Mouse (Mus musculus): ENCODE data around the gene Mgst2. TPM values are rescaled to one million over a fixed set of nuclear protein-coding genes. Genes with fewer than 3 reads are reported as not detected.

The Mgst2 gene
- polyA plus RNA-seq, 1 experiment from 2014 or later, result 1.3 TPM

DNA sequence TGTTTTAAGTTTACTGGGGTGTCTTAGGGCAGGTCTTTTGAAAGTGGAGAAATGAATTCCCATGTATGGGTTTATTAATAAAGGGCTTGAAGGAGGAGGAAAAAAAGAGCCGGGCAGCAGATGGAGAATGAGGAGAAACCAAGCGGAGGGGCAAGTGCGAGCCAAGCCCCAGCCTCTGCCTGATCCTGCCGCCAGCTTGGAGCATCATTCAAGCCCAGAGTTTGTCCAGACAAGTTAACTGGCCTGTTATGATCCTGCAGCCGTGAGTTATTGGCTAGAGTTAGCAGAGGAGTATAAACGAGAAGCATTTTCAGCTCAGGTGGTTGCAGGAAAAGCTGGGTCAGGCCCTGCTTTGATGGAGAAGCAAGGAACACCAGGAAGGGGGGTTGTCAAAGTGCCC lies 26.2 kb downstream of the Mgst2 start:
- H3K9ac ChIP-seq, result no peak overlapping the region
- peaks cover 31% of the 10 kb centered on the region for H3K36me3 ChIP-seq
- H3K27ac ChIP-seq (replicated peaks), result no peak overlapping the region
- H3K27me3 ChIP-seq, result no peaks in the 10 kb centered on the region
- no peak overlapping the region for H3K4me2 ChIP-seq
- no peak for ATAC-seq (ENCODE audit: low read depth)
- H3K9me3 ChIP-seq, result no peaks in the 10 kb centered on the region
- no peaks in the 10 kb centered on the region for H3K4me1 ChIP-seq (replicated peaks)
- WGBS, result 87% methylated on average over 6 of the region's 6 CpGs
- no peak overlapping the region for H3K4me3 ChIP-seq

DNA sequence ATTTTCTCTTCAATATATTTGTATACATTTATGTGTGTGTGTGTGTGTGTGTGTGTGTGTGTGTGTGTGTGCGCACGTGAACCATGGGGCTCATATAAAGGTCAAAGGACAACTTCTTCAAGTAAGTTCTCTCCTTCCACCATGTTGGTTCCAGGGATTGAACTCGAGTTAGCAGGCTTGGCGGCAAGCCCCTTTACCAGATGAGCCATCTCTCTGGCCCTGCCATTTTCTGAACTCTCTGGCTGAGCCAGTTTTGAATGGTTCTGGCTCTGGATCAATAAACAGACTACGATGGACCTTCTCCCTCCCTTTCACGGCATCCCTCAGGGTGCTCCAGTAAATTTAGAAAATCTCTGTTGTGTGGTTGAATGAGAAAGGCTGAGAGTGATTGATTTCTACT lies 26.6 kb downstream of the Mgst2 start:
- H3K4me3 ChIP-seq, result no peak overlapping the region
- no peaks in the 10 kb centered on the region for H3K27me3 ChIP-seq
- H3K36me3 ChIP-seq, result peaks cover 35% of the 10 kb centered on the region
- no peak overlapping the region for H3K27ac ChIP-seq (replicated peaks)
- H3K9me3 ChIP-seq, result no peaks in the 10 kb centered on the region
- no peak overlapping the region for H3K4me2 ChIP-seq
- no peak overlapping the region for H3K9ac ChIP-seq
- no peak for ATAC-seq (ENCODE audit: low read depth)
- H3K4me1 ChIP-seq (replicated peaks), result no peaks in the 10 kb centered on the region
- 70% methylated on average over 6 of the region's 6 CpGs for WGBS

DNA sequence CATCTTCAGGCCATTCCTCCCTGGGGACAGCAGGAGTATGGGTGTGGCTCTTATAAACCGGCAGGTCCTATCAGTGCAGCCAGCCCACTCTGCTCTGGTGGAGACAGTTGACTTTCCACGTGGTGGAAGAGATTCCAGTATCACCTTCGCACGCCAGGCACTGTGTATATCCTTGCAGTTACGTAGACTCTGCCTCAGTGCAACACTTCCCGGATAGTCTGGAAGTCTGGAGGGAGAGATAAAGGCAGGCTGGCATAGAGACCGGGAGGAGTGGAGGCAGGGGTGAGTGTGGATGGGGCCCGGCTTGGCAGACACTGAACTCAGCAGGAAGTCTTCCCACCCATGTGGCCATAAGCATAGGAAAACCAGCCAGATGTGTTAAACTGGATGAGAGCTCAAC lies 28.6 kb downstream of the Mgst2 start:
- peaks cover 44% of the 10 kb centered on the region for H3K36me3 ChIP-seq
- no peak overlapping the region for H3K4me3 ChIP-seq
- H3K9me3 ChIP-seq, result no peaks in the 10 kb centered on the region
- no peak overlapping the region for H3K4me2 ChIP-seq
- no peak for ATAC-seq (ENCODE audit: low read depth)
- no peak overlapping the region for H3K27ac ChIP-seq (replicated peaks)
- no peak overlapping the region for H3K9ac ChIP-seq
- no peaks in the 10 kb centered on the region for H3K4me1 ChIP-seq (replicated peaks)
- H3K27me3 ChIP-seq, result no peaks in the 10 kb centered on the region
- 91% methylated on average over 8 of the region's 8 CpGs for WGBS

DNA sequence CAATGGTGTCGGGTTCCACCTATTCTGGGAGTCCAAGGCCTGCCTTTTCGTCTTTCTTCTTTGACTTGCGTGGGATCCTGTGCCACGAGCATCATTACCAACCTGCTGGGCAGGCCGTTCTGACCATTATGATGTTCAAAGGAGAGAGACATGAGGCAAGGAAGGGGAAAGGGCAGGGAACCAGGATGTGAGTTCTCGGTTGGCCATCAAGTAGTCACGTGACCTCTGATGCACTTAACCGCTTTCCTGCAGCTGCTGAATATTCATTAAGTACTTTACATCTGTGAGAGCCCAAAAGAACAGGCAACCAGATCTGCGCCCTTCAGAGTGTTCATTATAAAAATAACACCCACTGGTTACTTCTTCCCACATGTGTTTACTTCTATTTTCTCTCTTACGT lies 33.0 kb downstream of the Mgst2 start:
- WGBS, result 81% methylated on average over 10 of the region's 10 CpGs

DNA sequence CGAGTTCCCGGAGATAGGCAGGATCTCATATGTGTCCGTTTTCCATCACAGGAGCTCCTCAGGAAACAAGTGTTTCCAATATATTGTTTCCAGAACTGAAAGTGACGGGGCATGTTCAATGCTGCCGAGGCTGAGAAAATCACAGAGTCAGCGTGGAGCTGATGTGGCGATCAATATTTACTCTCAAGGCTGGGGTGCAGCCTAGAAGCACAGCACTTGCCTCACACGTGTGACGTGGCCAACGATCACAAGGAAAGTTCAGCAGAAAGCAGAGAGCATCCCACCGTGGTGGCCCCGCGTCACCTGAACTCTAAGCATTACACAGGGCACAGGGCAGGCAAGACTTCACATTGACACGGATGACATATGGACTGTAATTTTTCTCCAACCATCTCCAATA lies 34.4 kb downstream of the Mgst2 start:
- WGBS, result 88% methylated on average over 14 of the region's 14 CpGs
- Histone ChIP-seq H3K27ac (replicated peaks) (no peak overlapping the region), H3K9me3 (no peaks in the 10 kb centered on the region), H3K4me2 (no peak overlapping the region), H3K4me1 (replicated peaks) (peaks cover 5% of the 10 kb centered on the region), H3K27me3 (no peaks in the 10 kb centered on the region), H3K4me3 (no peak overlapping the region), H3K9ac (no peak overlapping the region), H3K36me3 (peaks cover 33% of the 10 kb centered on the region)
- no peak for ATAC-seq (ENCODE audit: low read depth)

More for the DNA sequence above, 33.0 kb downstream of the Mgst2 start:
- no peak overlapping the region for H3K27ac ChIP-seq (replicated peaks)
- H3K4me1 ChIP-seq (replicated peaks), result no peaks in the 10 kb centered on the region; the same call in 1 of the 2 replicates
- H3K9ac ChIP-seq, result no peak overlapping the region
- H3K4me3 ChIP-seq, result no peak overlapping the region
- H3K4me2 ChIP-seq, result no peak overlapping the region
- ATAC-seq (ENCODE audit: low read depth), result no peak
- H3K36me3 ChIP-seq, result peaks cover 47% of the 10 kb centered on the region
- no peaks in the 10 kb centered on the region for H3K27me3 ChIP-seq
- no peaks in the 10 kb centered on the region for H3K9me3 ChIP-seq

DNA sequence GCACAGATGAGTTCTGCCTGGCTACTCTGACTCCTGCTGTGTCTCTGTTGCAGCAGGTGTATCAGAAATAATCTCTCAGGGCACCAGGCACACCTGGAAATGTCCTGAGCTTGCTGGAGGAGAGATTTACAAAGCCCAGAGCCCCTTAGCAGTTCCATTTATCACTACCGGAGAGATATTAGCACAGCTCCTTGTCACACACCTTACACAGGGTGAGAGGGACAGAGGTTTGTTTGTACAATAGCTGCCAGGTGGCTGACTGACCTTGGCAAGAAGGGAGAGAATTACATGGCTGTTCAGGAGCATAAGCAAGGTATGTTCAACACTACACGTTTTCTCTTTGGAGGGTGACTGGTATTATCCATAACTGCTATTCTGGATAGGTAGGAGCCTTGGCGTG lies 35.6 kb downstream of the Mgst2 start:
- Histone ChIP-seq H3K9ac (no peak overlapping the region), H3K4me2 (no peak overlapping the region), H3K9me3 (no peaks in the 10 kb centered on the region), H3K4me1 (replicated peaks) (peaks cover 16% of the 10 kb centered on the region), H3K4me3 (no peak overlapping the region), H3K36me3 (peaks cover 22% of the 10 kb centered on the region), H3K27ac (replicated peaks) (no peak overlapping the region), H3K27me3 (no peaks in the 10 kb centered on the region)
- 91% methylated on average over 3 of the region's 3 CpGs for WGBS
- ATAC-seq (ENCODE audit: low read depth), result no peak

DNA sequence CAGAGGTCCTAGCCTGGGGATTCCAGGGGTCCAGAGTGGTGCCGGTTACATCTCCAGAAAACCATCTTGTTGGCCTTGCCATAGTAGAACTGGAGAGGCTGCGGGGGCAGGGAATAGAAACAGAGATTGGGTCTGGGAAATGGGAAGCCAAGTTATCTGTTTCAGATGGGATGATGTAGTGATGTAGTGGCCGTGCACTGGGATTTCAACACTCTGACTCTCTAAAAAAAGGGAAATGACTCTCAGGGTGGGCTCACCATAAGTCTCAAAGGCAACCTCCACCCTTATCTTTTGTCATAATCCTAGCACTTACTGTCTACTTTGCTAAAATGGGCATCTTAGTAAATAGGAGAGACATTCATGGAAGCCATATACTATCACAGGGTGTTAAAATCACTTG lies 37.8 kb downstream of the Mgst2 start:
- Histone ChIP-seq H3K4me3 (no peak overlapping the region), H3K36me3 (peaks cover 13% of the 10 kb centered on the region; the same call in 1 of the 2 replicates), H3K4me1 (replicated peaks) (peaks cover 37% of the 10 kb centered on the region), H3K27me3 (no peaks in the 10 kb centered on the region), H3K9me3 (no peaks in the 10 kb centered on the region), H3K27ac (replicated peaks) (no peak overlapping the region), H3K9ac (no peak overlapping the region), H3K4me2 (no peak overlapping the region)
- ATAC-seq (ENCODE audit: low read depth), result no peak
- WGBS, result 87% methylated on average over 3 of the region's 3 CpGs

DNA sequence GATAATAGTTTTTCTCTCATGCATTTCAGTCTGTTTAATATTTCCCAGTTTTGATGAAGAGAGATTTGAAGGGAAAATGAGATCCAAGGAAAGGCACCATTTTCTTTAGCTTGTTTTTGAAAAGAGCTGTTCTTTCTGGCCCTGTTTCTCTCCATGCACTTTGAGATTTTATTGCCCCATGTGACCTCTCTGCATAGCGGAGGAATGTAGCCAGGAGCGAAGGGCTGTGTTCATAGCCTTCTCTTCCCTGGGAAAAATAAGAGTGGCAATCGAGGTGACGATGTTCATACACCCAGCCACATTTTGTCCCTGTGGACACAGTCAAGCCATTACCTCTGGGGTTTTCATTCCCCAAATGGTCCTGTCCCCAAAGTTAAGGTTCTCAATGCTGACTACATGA lies 40.0 kb downstream of the Mgst2 start:
- Histone ChIP-seq H3K36me3 (peaks cover 9% of the 10 kb centered on the region; the same call in 1 of the 2 replicates), H3K4me3 (no peak overlapping the region), H3K27ac (replicated peaks) (peak overlapping the region; percentile 97), H3K9me3 (no peaks in the 10 kb centered on the region), H3K4me1 (replicated peaks) (peaks cover 43% of the 10 kb centered on the region), H3K27me3 (no peaks in the 10 kb centered on the region), H3K9ac (peak overlapping the region; percentile 69; the same call in 1 of the 2 replicates), H3K4me2 (peak overlapping the region; percentile 61)
- WGBS, result 22% methylated on average over 4 of the region's 4 CpGs
- no peak for ATAC-seq (ENCODE audit: low read depth)

DNA sequence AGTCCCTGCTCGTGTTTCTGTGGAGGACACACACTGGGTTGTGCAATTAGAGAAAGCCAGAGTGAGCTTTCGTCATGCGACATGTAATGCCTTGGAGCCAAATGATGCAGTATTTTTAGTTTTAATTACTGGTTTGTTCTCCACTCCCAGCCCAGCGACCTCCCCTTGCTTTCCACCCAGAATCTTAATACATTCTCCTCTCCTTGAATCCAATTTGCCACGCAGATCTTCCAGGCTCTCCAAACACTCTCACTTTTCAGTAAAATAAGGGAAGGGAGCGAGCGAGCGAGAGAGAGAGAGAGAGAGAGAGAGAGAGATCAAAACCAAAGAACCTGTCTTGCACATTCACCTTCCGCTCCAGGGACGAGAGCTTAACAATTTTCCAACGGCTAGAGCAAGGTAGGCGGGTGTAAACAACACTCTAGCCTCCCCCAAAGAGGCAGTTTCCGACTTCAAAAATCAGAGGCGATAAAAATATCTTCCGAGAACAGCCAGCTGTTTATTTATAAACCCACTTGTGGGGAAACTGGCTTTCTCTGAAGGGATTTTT lies 40.6 kb downstream of the Mgst2 start:
- H3K9me3 ChIP-seq, result no peaks in the 10 kb centered on the region
- H3K36me3 ChIP-seq, result peaks cover 9% of the 10 kb centered on the region; the same call in 1 of the 2 replicates
- peak overlapping the region; percentile 30 for H3K4me3 ChIP-seq
- no peaks in the 10 kb centered on the region for H3K27me3 ChIP-seq
- ATAC-seq (ENCODE audit: low read depth), result no peak
- 37% methylated on average over 15 of the region's 15 CpGs for WGBS
- peak overlapping the region; percentile 61 for H3K4me2 ChIP-seq
- H3K9ac ChIP-seq, result peak overlapping the region; percentile 69
- peak overlapping the region; percentile 97 for H3K27ac ChIP-seq (replicated peaks)
- H3K4me1 ChIP-seq (replicated peaks), result peaks cover 43% of the 10 kb centered on the region

DNA sequence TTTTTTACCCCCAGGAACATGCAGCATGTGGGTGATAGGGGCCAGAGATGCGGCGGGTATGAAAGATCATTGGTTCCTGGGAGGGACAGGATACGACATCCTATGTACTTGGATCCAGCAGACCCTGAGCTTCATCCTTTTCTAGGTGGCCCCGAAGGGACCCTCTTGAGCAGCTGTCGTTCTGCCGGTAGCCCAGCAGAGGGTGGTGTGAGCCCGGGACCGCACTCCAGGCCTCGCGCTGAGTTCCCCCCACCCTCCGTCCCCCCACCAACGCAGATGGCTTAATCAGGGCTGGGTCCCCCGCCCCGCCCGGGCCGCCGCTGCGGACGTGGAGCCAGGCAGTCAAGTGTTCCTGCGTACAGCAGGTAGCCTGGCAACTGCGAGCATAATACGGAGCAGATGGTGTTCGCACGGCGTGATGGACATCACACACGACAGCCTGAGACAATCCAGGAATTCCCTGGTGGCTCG lies 41.2 kb downstream of the Mgst2 start:
- peak; percentile 95 for ATAC-seq (ENCODE audit: low read depth)
- peaks cover 7% of the 10 kb centered on the region; the same call in 1 of the 2 replicates for H3K36me3 ChIP-seq
- peak overlapping the region; percentile 30 for H3K4me3 ChIP-seq
- 0% methylated on average over 27 of the region's 27 CpGs for WGBS
- peaks cover 43% of the 10 kb centered on the region for H3K4me1 ChIP-seq (replicated peaks)
- H3K4me2 ChIP-seq, result peak overlapping the region; percentile 61
- H3K9ac ChIP-seq, result peak overlapping the region; percentile 69
- H3K9me3 ChIP-seq, result no peaks in the 10 kb centered on the region
- H3K27ac ChIP-seq (replicated peaks), result peak overlapping the region; percentile 97
- no peaks in the 10 kb centered on the region for H3K27me3 ChIP-seq

DNA sequence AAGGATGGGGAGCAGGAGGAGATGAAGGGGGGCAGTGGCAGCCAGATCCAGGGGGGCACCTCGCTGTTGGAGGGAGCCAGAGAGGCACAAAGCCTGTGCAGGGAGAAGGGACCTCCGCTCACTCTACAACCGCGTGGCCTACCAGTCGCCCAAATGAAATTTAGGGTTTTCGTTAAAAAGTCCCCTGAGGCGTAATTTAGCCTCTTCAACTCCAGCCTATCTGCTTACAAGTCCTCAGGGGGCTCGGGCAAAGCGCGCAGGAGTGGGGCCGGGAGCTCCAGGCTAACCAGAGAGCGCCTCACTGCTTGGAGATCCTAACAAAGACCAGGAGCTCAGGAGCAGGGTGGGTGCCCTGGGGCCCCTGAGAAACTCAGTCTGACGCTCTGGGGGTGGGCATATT lies 41.8 kb downstream of the Mgst2 start:
- Histone ChIP-seq H3K4me1 (replicated peaks) (peaks cover 43% of the 10 kb centered on the region), H3K9ac (peak overlapping the region; percentile 69), H3K4me3 (peak overlapping the region; percentile 30), H3K27me3 (no peaks in the 10 kb centered on the region), H3K36me3 (peaks cover under 1% of the 10 kb centered on the region; the same call in 1 of the 2 replicates), H3K4me2 (peak overlapping the region; percentile 61), H3K9me3 (no peaks in the 10 kb centered on the region), H3K27ac (replicated peaks) (peak overlapping the region; percentile 97)
- peak; percentile 86 for ATAC-seq (ENCODE audit: low read depth)
- WGBS, result 2% methylated on average over 13 of the region's 13 CpGs

DNA sequence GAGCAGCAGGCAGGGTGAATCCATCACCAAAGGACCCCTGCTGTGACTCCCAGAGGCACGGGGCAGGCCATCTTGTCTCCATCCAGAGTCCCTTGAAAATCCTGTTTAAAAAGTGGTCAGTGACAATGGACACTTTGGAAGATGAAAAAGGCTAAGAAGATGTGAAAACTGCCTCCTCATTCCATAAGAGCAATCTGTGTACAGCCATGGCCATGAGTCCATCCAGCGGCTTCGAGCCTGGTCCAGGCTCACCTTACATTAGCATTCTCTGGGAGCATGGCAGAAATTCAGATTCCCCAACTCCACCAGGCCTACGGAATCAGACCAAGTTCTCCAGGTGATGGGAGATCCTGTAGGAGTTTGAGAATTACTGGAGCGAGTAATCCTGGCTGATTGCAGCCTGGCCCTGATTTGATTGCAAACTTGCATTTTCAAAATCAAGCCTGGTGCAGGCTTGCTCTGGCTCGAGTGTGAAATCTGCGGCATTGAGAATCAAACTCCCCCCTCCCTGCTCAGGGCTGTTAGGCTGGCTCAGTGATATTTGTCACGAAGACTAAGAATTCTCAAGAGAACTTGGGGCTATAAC lies 42.6 kb downstream of the Mgst2 start:
- Histone ChIP-seq H3K4me3 (no peak overlapping the region), H3K4me2 (no peak overlapping the region), H3K4me1 (replicated peaks) (peaks cover 43% of the 10 kb centered on the region), H3K9ac (no peak overlapping the region), H3K36me3 (no peaks in the 10 kb centered on the region), H3K27ac (replicated peaks) (peak overlapping the region; percentile 97), H3K27me3 (no peaks in the 10 kb centered on the region), H3K9me3 (no peaks in the 10 kb centered on the region)
- 58% methylated on average over 8 of the region's 8 CpGs for WGBS
- no peak for ATAC-seq (ENCODE audit: low read depth)

DNA sequence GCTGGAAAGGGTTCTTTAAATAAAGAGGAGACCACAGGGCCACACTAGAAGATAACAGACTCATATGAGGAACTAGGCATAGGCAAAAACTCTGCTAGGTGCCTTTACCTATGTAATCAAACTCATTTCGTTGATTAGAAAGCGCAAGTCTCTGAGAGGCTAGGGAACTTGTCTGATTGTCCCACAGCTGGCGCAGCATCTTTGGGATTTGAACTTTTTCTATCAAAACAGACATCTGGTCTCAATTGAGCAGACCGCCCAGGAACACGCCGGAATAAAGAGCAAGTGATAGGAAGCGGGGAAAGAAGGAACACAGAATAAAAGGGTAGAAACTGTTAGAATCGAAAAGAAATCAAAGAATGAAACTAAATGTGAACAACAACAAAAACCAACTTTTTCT lies 43.3 kb downstream of the Mgst2 start:
- H3K27me3 ChIP-seq, result no peaks in the 10 kb centered on the region
- peaks cover 50% of the 10 kb centered on the region for H3K4me1 ChIP-seq (replicated peaks)
- 83% methylated on average over 8 of the region's 8 CpGs for WGBS
- peak overlapping the region; percentile 97 for H3K27ac ChIP-seq (replicated peaks)
- no peak overlapping the region for H3K4me3 ChIP-seq
- no peak overlapping the region for H3K9ac ChIP-seq
- no peaks in the 10 kb centered on the region for H3K36me3 ChIP-seq
- ATAC-seq (ENCODE audit: low read depth), result no peak
- H3K4me2 ChIP-seq, result no peak overlapping the region
- H3K9me3 ChIP-seq, result no peaks in the 10 kb centered on the region

Measured in neural tube, embryonic 13.5 days (tissue).